4 mouse cellular contexts compared by ENCODE assay signal in genomic region chr1:166360896-166361295, GRCm38 (mm10).
"Had no signal": no experiment of that assay in that cellular context is flagged by ENCODE, and none has a peak within 500 bp of the region (broad histone marks: within the 10 kb centered on the region; RNA-seq: fewer than 3 reads in every experiment).

No protein-coding gene starts in this region.

- H3K9me3 ChIP-seq: liver, embryonic 13.5 days; midbrain, embryonic 13.5 days had no signal

- H3K27me3 ChIP-seq: liver, embryonic 13.5 days; midbrain, embryonic 13.5 days had no signal

- H3K4me3 ChIP-seq: left cerebral cortex, adult 2 months; liver, embryonic 13.5 days; midbrain, embryonic 13.5 days had no signal

- H3K36me3 ChIP-seq: liver, embryonic 13.5 days; midbrain, embryonic 13.5 days had no signal

- H3K4me2 ChIP-seq: liver, embryonic 13.5 days; midbrain, embryonic 13.5 days had no signal

- H3K27ac ChIP-seq: left cerebral cortex, adult 2 months; liver, embryonic 13.5 days; midbrain, embryonic 13.5 days; stomach, postnatal 0 days had no signal

- H3K9ac ChIP-seq: liver, embryonic 13.5 days; midbrain, embryonic 13.5 days had no signal

- H3K4me1 ChIP-seq: liver, embryonic 13.5 days; midbrain, embryonic 13.5 days had no signal
